Mouse (Mus musculus): ENCODE results near the gene Tardbp.

GRCm38 (mm10) chr4:148603376-148604139, 23.3 kb downstream of the Tardbp start:
- no peak for TF ChIP-seq CTCF (IDR thresholded peaks at IDR 0.05; ENCODE audit: control insufficient read depth, insufficient read depth, insufficient read length)
- TF ChIP-seq MAX (IDR thresholded peaks at IDR 0.05), result no peak
- no peak for TF ChIP-seq USF1 (IDR thresholded peaks at IDR 0.05; ENCODE audit: low read depth)
- no peak for TF ChIP-seq MYOG (IDR thresholded peaks at IDR 0.05; ENCODE audit: control insufficient read depth, extremely low read depth, insufficient read length)

Measured in C2C12 (cell line).